Mouse (Mus musculus) MEL (cell line): ENCODE measurements around the gene Map3k7cl. TPM values are rescaled to one million over a fixed set of nuclear protein-coding genes. Genes with fewer than 3 reads are reported as not detected.

ENCODE experiments used
- DNase-seq: peaks from one replicate; pipeline ENCODE4 v3.0.0; 2011; ENCODE audit warnings: low read depth, low spot score
- H3K27ac ChIP-seq: 2 replicates; pipeline ENCODE4 v1.5.1; 2012; ENCODE audit warnings: low read depth, mild to moderate bottlenecking, control low read depth, low read length, moderate library complexity; ENCODE audit not compliant: control insufficient read depth
- H3K27me3 ChIP-seq, 2 experiments: fragments of 150-350 bp in 1 of 2; sonication (generic) in 1 of 2; 2 replicates each; pipeline ENCODE4 v1.6.1; 2012; ENCODE audit warnings: low read length in 2 of 2, mild to moderate bottlenecking in 2 of 2, improper control_type of control experiment in 1 of 2, moderate library complexity in 1 of 2; ENCODE audit not compliant: insufficient read depth in 2 of 2, control insufficient read depth in 1 of 2
- H3K36me3 ChIP-seq, 2 experiments: 2 replicates each; pipeline ENCODE4 v1.6.1; 2012 to 2014; ENCODE audit warnings: low read length in 2 of 2, improper control_type of control experiment in 1 of 2, inconsistent platforms in 1 of 2, mild to moderate bottlenecking in 1 of 2; ENCODE audit not compliant: insufficient read depth in 2 of 2, control insufficient read depth in 1 of 2
- H3K4me1 ChIP-seq, 2 experiments: fragments of 150-350 bp in 1 of 2; sonication (generic) in 1 of 2; 2 replicates each; pipeline ENCODE4 v1.6.1; 2012; ENCODE audit warnings: low read length in 2 of 2, improper control_type of control experiment in 1 of 2, mild to moderate bottlenecking in 1 of 2; ENCODE audit not compliant: insufficient read depth in 2 of 2, control insufficient read depth in 1 of 2
- H3K4me3 ChIP-seq, 2 experiments: fragments of 150-350 bp in 1 of 2; sonication (generic) in 1 of 2; 2 replicates each; pipeline ENCODE4 v1.5.1; 2012; ENCODE audit warnings: low read depth in 2 of 2, low read length in 2 of 2, mild to moderate bottlenecking in 2 of 2, moderate library complexity in 2 of 2, control low read depth in 1 of 2, improper control_type of control experiment in 1 of 2; ENCODE audit not compliant: control insufficient read depth in 1 of 2, insufficient read depth in 1 of 2
- H3K79me2 ChIP-seq: 2 replicates; pipeline ENCODE4 v1.6.1; 2012; ENCODE audit warnings: mild to moderate bottlenecking, low read length, moderate library complexity; ENCODE audit not compliant: control insufficient read depth, poor library complexity, insufficient read depth
- H3K9ac ChIP-seq: 2 replicates; pipeline ENCODE4 v1.6.1; 2012; ENCODE audit warnings: low read depth, mild to moderate bottlenecking, control low read depth, low read length, moderate library complexity; ENCODE audit not compliant: control insufficient read depth, poor library complexity, severe bottlenecking
- H3K9me3 ChIP-seq: fragments of 150-350 bp; sonication (generic); replicated peaks from 2 replicates; pipeline ENCODE4 v1.6.1; 2012; ENCODE audit warnings: mild to moderate bottlenecking, low read length, improper control_type of control experiment, moderate library complexity; ENCODE audit not compliant: insufficient read depth
- CHD2 ChIP-seq: IDR thresholded peaks from 2 replicates; pipeline ENCODE4 v1.6.1; 2011; ENCODE audit warnings: low read length, improper control_type of control experiment
- CTCF ChIP-seq, 3 experiments: IDR thresholded peaks in 2 of 3; conservative IDR thresholded peaks in 1 of 3; 2 replicates each; pipeline ENCODE4 v1.5.1; 2011 to 2012; ENCODE audit warnings: low read length in 3 of 3, low read depth in 2 of 3, mild to moderate bottlenecking in 2 of 3, improper control_type of control experiment in 1 of 3, inconsistent platforms in 1 of 3, mixed read lengths in 1 of 3, moderate library complexity in 1 of 3; ENCODE audit not compliant: control insufficient read depth in 1 of 3, insufficient read depth in 1 of 3, poor library complexity in 1 of 3, severe bottlenecking in 1 of 3
- ELF1 ChIP-seq: IDR thresholded peaks from 2 replicates; pipeline ENCODE4 v1.6.1; 2014; ENCODE audit warnings: low read depth, mild to moderate bottlenecking, inconsistent platforms, low read length, improper control_type of control experiment, moderate library complexity
- EP300 ChIP-seq, 2 experiments: IDR thresholded peaks; 2 replicates each; pipeline ENCODE4 v1.6.1; 2011; ENCODE audit warnings: improper control_type of control experiment in 2 of 2, low read length in 2 of 2, low read depth in 1 of 2, mild to moderate bottlenecking in 1 of 2
- ETS1 ChIP-seq: IDR thresholded peaks from 2 replicates; pipeline ENCODE4 v1.6.1; 2012; ENCODE audit warnings: low read depth, mild to moderate bottlenecking, inconsistent platforms, low read length, improper control_type of control experiment, moderate library complexity
- GABPA ChIP-seq: IDR thresholded peaks from 2 replicates; pipeline ENCODE4 v1.6.1; 2012; ENCODE audit warnings: low read depth, mild to moderate bottlenecking, inconsistent platforms, low read length, improper control_type of control experiment, moderate library complexity
- HCFC1 ChIP-seq: IDR thresholded peaks from 2 replicates; pipeline ENCODE4 v1.6.1; 2012; ENCODE audit warnings: low read depth, mild to moderate bottlenecking, inconsistent platforms, low read length, improper control_type of control experiment, moderate library complexity
- MAFK ChIP-seq: IDR thresholded peaks from 2 replicates; pipeline ENCODE4 v1.6.1; 2011; ENCODE audit warnings: low read depth, mild to moderate bottlenecking, low read length, improper control_type of control experiment, borderline replicate concordance
- MAZ ChIP-seq: IDR thresholded peaks from 2 replicates; pipeline ENCODE4 v1.6.1; 2012; ENCODE audit warnings: low read depth, mild to moderate bottlenecking, inconsistent platforms, low read length, improper control_type of control experiment
- MEF2A ChIP-seq: IDR thresholded peaks from 2 replicates; pipeline ENCODE4 v1.6.1; 2014; ENCODE audit warnings: low read depth, mild to moderate bottlenecking, inconsistent platforms, low read length, improper control_type of control experiment; ENCODE audit not compliant: poor library complexity, insufficient replicate concordance, severe bottlenecking; ENCODE audit errors: extremely low read depth
- MXI1 ChIP-seq: IDR thresholded peaks from 2 replicates; pipeline ENCODE4 v1.6.1; 2011; ENCODE audit warnings: mild to moderate bottlenecking, low read depth, low read length, improper control_type of control experiment
- MYB ChIP-seq: IDR thresholded peaks from 2 replicates; pipeline ENCODE4 v1.6.1; 2011; ENCODE audit warnings: mild to moderate bottlenecking, low read depth, low read length, improper control_type of control experiment
- POLR2A ChIP-seq, 2 experiments: IDR thresholded peaks; 2 replicates each; pipeline ENCODE4 v1.6.1; 2011 to 2012; ENCODE audit warnings: low read length in 2 of 2, mild to moderate bottlenecking in 2 of 2, control low read depth in 1 of 2, improper control_type of control experiment in 1 of 2, low read depth in 1 of 2, moderate library complexity in 1 of 2; ENCODE audit not compliant: control insufficient read depth in 1 of 2, insufficient read depth in 1 of 2, poor library complexity in 1 of 2
- POLR2AphosphoS2 ChIP-seq: IDR thresholded peaks from 2 replicates; pipeline ENCODE4 v1.6.1; 2011; ENCODE audit warnings: low read length, improper control_type of control experiment
- POLR2AphosphoS5 ChIP-seq: IDR thresholded peaks from 2 replicates; pipeline ENCODE4 v1.6.1; 2012; ENCODE audit warnings: low read depth, borderline replicate concordance, mild to moderate bottlenecking, inconsistent platforms, low read length, moderate library complexity, mixed read lengths
- RAD21 ChIP-seq: IDR thresholded peaks from 2 replicates; pipeline ENCODE4 v1.6.1; 2011; ENCODE audit warnings: mild to moderate bottlenecking, low read depth, low read length, improper control_type of control experiment
- RCOR1 ChIP-seq: IDR thresholded peaks from 2 replicates; pipeline ENCODE4 v1.6.1; 2012; ENCODE audit warnings: low read depth, mild to moderate bottlenecking, inconsistent platforms, low read length, improper control_type of control experiment
- SIN3A ChIP-seq: IDR thresholded peaks from 2 replicates; pipeline ENCODE4 v1.6.1; 2012; ENCODE audit warnings: low read length, improper control_type of control experiment, inconsistent platforms
- SMC3 ChIP-seq: IDR thresholded peaks from 2 replicates; pipeline ENCODE4 v1.6.1; 2011; ENCODE audit warnings: low read depth, low read length, improper control_type of control experiment
- TBP ChIP-seq: IDR thresholded peaks from 2 replicates; pipeline ENCODE4 v1.8.0; 2011; ENCODE audit warnings: low read depth, low read length, improper control_type of control experiment
- TCF12 ChIP-seq: IDR thresholded peaks from 2 replicates; pipeline ENCODE4 v1.6.1; 2014; ENCODE audit warnings: low read depth, mild to moderate bottlenecking, inconsistent platforms, low read length, improper control_type of control experiment, moderate library complexity
- ZKSCAN1 ChIP-seq: IDR thresholded peaks from 2 replicates; pipeline ENCODE4 v1.6.1; 2012; ENCODE audit warnings: low read depth, mild to moderate bottlenecking, inconsistent platforms, low read length, improper control_type of control experiment, moderate library complexity
- ZNF384 ChIP-seq: IDR thresholded peaks from 2 replicates; pipeline ENCODE4 v1.6.1; 2012; ENCODE audit warnings: low read depth, mild to moderate bottlenecking, inconsistent platforms, low read length, improper control_type of control experiment
- polyA plus RNA-seq, 2 experiments: library from polyadenylated mRNA; stranded (reverse) in 1 of 2; unstranded in 1 of 2; fragments of >175 nt in 1 of 2; fragments of >200 nt in 1 of 2; gene quantifications; 2 replicates each; pipeline versions ENCODE4 v1.2.1 to v1.2.4; 2012; ENCODE audit warnings: low replicate concordance in 2 of 2, low read depth in 1 of 2; ENCODE audit not compliant: insufficient read length in 2 of 2, insufficient read depth in 1 of 2, missing spikeins in 1 of 2
- total RNA-seq: library from RNA; depleted of rRNA; stranded (reverse); fragments of 300-350 nt; gene quantifications from 2 replicates; pipeline ENCODE4 v1.2.3, GENCODE M21; 2012

Gene Map3k7cl
- total and polyA plus RNA-seq, 3 experiments: not detected

DNA sequence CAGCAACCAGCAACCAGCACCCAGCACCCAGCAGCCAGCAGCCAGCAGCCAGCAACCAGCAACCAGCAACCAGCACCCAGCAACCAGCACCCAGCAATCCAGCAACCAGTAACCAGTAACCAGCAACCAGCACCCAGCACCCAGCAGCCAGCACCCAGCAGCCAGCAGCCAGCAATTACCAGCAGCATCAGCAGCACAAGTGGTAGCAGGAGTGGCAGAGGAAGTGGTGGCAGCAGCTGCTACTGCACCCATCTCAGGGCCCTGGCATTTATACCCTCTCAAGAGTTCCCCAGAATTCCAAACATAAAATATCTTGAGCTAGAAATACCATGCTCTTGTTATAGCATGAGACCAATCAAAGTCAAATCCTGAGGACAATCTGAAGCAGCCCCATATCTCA lies 81.6 kb downstream of the Map3k7cl start:
- no peak for DNase-seq
- no peaks in the 10 kb centered on the region for H3K4me1 ChIP-seq
- TF ChIP-seq POLR2A (IDR thresholded peaks at IDR 0.05; ENCODE audit: control insufficient read depth in 1 of 2, insufficient read depth in 1 of 2, low read depth in 1 of 2, low read length in 2 of 2, poor library complexity in 1 of 2) (no peak), POLR2AphosphoS2 (no peak), MAFK (no peak), CTCF (IDR thresholded peaks at IDR 0.05 in 2 of 3, conservative IDR thresholded peaks at IDR 0.05 in 1 of 3; ENCODE audit: control insufficient read depth in 1 of 3, insufficient read depth in 1 of 3, low read depth in 2 of 3, low read length in 3 of 3, poor library complexity in 1 of 3, severe bottlenecking in 1 of 3) (no peak), SIN3A (no peak), ETS1 (no peak), MYB (no peak), HCFC1 (no peak), ZNF384 (no peak), CHD2 (no peak), RAD21 (no peak), MXI1 (no peak), EP300 (IDR thresholded peaks at IDR 0.05; ENCODE audit: low read depth in 1 of 2, low read length in 2 of 2) (no peak), ZKSCAN1 (no peak), ELF1 (no peak), MAZ (no peak), RCOR1 (no peak), MEF2A (no peak)
- H3K4me3 ChIP-seq: no peak overlapping the region
- H3K27me3 ChIP-seq: no peaks in the 10 kb centered on the region
- no peaks in the 10 kb centered on the region for H3K36me3 ChIP-seq
- H3K79me2 ChIP-seq: no peaks in the 10 kb centered on the region
- H3K9me3 ChIP-seq: no peaks in the 10 kb centered on the region
- H3K9ac ChIP-seq: no peak overlapping the region
- H3K27ac ChIP-seq: no peak overlapping the region

DNA sequence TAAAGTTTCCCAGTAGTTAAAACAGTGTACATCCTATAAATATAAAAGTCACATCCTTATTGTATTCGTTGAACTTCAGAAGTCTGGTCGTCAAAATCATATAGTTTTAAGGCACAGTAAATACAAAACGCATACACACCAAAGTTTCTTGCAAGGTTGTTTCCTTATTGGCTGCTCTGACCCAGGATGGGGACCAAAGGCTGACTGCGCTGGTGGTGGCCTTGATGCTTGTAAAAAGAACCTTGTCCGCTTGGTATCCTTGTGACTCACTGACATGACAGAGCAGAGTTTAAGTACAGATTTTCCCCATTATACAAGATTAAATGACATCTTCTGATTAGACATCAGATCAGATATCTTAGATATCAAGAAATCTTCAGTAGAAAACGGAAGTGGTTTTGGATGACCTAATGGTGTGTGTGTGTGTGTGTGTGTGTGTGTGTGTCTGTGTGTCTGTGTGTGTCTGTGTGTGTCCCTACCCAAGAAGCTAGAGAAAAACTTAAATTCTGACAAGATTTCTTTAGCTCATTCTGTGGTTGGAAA lies 82.2 kb downstream of the Map3k7cl start:
- Histone ChIP-seq H3K4me1 (no peaks in the 10 kb centered on the region), H3K36me3 (no peaks in the 10 kb centered on the region), H3K4me3 (no peak overlapping the region), H3K79me2 (no peaks in the 10 kb centered on the region), H3K9ac (no peak overlapping the region), H3K27me3 (no peaks in the 10 kb centered on the region), H3K27ac (no peak overlapping the region), H3K9me3 (no peaks in the 10 kb centered on the region)
- no peak for TF ChIP-seq HCFC1
- no peak for TF ChIP-seq EP300 (IDR thresholded peaks at IDR 0.05; ENCODE audit: low read depth in 1 of 2, low read length in 2 of 2)
- TF ChIP-seq TCF12: no peak
- no peak for TF ChIP-seq TBP
- no peak for TF ChIP-seq POLR2AphosphoS5
- TF ChIP-seq GABPA: no peak
- TF ChIP-seq ELF1: no peak
- TF ChIP-seq POLR2AphosphoS2: no peak
- TF ChIP-seq SMC3: no peak
- TF ChIP-seq MAZ: no peak
- no peak for DNase-seq
